Mouse (Mus musculus): ENCODE data around the gene Sidt2.

GRCm38 (mm10) chr9:45963577-45963976 is 8.5 kb upstream of the Sidt2 start:
- TF ChIP-seq EP300 (IDR thresholded peaks at IDR 0.05; ENCODE audit: low read depth) (no peak), CTCF (IDR thresholded peaks at IDR 0.05; ENCODE audit: low read depth) (no peak)

Measured in heart, postnatal 0 days (tissue).